Mouse (Mus musculus): ENCODE measurements around the gene Mtmr2.

The Mtmr2 gene

DNA sequence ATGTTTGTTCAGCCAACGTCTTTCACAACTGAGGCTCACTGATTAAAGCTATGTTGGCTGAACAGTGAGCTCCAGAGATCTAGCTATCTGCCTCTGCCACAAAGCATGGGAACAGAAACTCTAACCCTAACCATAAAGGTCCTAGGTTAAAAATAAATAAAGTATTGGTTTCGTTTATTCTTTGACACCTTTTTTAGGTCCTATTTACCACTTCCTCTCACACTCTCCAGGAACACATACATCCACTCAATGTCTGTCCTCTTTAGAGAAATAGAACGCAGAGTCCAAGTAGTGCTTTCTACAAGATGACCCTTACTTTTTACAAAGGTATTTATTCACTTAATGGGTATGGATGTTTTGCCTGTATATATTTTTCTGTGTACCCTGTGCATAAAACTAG is 72.6 kb downstream of the Mtmr2 start:
- H3K36me3 ChIP-seq (ENCODE audit: insufficient read depth, low read length) = peaks cover 88% of the 10 kb centered on the region
- no peak for TF ChIP-seq POU5F1 (IDR thresholded peaks at IDR 0.05; ENCODE audit: borderline replicate concordance, low read length)
- no peak for TF ChIP-seq CTCF (conservative IDR thresholded peaks at IDR 0.05; ENCODE audit: low read length)
- TF ChIP-seq NANOG (IDR thresholded peaks at IDR 0.05; ENCODE audit: borderline replicate concordance, low read length) = no peak
- no peak overlapping the region for H3K4me3 ChIP-seq (replicated peaks; ENCODE audit: low read length)
- peaks cover 33% of the 10 kb centered on the region for H3K4me1 ChIP-seq (replicated peaks; ENCODE audit: low read depth, low read length)
- H3K9me3 ChIP-seq (ENCODE audit: low read length) = no peaks in the 10 kb centered on the region
- no peaks in the 10 kb centered on the region for H3K27me3 ChIP-seq (ENCODE audit: insufficient read depth, low read length)

DNA sequence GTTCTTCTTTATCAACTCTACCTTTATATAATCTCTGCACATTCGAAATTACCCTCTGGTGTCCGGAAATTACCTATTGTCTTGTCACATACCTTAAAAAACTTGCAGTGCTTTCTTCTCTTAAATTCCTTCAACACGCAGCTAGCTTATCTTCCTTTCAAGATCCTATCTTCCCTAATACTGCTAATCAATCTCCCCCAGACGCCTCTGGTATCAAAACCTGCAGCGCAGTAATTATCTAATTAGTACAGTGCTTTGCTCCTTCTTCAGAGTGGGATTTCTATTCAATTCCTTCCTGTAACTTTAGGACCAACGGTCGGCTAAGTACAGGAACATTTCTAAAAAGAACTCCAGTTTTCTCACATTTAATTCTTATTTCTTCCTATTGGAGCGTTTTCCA is 77.7 kb downstream of the Mtmr2 start:
- Histone ChIP-seq H3K9me3 (ENCODE audit: low read length) (no peaks in the 10 kb centered on the region), H3K27me3 (ENCODE audit: insufficient read depth, low read length) (no peaks in the 10 kb centered on the region), H3K36me3 (ENCODE audit: insufficient read depth, low read length) (peaks cover 47% of the 10 kb centered on the region), H3K4me3 (replicated peaks; ENCODE audit: low read length) (peak overlapping the region; percentile 98), H3K4me1 (replicated peaks; ENCODE audit: low read depth, low read length) (peaks cover 43% of the 10 kb centered on the region)
- TF ChIP-seq NANOG (IDR thresholded peaks at IDR 0.05; ENCODE audit: borderline replicate concordance, low read length) = no peak
- TF ChIP-seq CTCF (conservative IDR thresholded peaks at IDR 0.05; ENCODE audit: low read length) = no peak
- no peak for TF ChIP-seq POU5F1 (IDR thresholded peaks at IDR 0.05; ENCODE audit: borderline replicate concordance, low read length)

DNA sequence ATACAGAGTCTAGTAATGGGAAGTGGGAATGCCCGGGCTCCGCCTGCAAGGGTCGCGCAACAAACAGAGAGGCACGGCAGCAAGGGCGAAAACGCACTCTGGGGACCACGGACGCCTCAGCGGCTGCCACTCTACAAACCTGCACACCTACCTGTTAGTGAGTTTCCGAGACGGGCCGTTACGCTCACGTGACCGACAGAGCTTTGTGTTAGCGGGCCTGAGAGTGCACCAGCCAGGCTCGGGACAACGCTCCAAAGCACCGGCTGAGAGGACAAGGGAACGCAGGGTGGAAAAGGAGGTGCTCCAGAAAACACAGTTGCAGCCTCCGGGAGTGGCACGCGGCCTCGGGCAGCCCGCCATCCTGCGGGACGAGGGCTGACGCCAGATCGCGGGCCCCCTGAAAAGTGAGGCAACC is 78.2 kb downstream of the Mtmr2 start:
- Histone ChIP-seq H3K4me1 (replicated peaks; ENCODE audit: low read depth, low read length) (peaks cover 47% of the 10 kb centered on the region), H3K27me3 (ENCODE audit: insufficient read depth, low read length) (no peaks in the 10 kb centered on the region), H3K9me3 (ENCODE audit: low read length) (no peaks in the 10 kb centered on the region), H3K36me3 (ENCODE audit: insufficient read depth, low read length) (peaks cover 47% of the 10 kb centered on the region), H3K4me3 (replicated peaks; ENCODE audit: low read length) (peak overlapping the region; percentile 98)
- TF ChIP-seq POU5F1 (IDR thresholded peaks at IDR 0.05; ENCODE audit: borderline replicate concordance, low read length) = no peak
- TF ChIP-seq NANOG (IDR thresholded peaks at IDR 0.05; ENCODE audit: borderline replicate concordance, low read length) = no peak
- no peak for TF ChIP-seq CTCF (conservative IDR thresholded peaks at IDR 0.05; ENCODE audit: low read length)

DNA sequence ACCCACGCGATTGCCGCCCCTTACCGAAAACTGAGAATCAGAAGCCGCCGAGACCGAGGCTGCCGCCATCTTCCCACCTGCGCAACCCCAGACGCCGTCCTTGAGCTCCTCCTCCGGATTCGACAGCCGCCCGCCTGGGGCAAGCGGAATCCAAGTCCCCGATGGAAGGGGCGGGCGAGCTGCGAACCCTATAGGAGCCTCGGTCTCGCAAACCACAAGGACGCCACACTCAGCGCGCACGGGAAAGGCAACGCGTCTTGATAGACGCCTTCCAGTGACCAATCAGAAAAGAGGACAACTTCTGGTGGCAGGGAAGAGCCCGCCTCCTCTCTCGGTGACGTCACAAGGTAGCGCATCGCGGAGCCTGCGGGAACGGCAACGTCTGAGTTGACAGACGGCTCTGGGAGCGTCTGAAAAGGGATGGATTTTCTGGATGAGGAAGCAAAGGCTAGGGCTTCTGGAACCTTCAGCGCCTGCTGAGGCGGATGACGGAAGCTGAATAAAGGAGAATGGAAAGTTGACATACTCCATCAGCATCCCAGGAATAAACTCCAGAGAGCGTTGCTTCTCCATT is 78.7 kb downstream of the Mtmr2 start, which contains the start of gene Cep57:
Cep57 (minus strand) TSS at position 276 of the 574 bp plus-strand sequence.
- peaks cover 47% of the 10 kb centered on the region for H3K4me1 ChIP-seq (replicated peaks; ENCODE audit: low read depth, low read length)
- H3K9me3 ChIP-seq (ENCODE audit: low read length) = no peaks in the 10 kb centered on the region
- H3K27me3 ChIP-seq (ENCODE audit: insufficient read depth, low read length) = no peaks in the 10 kb centered on the region
- peak within 1 kb of the TSS; percentile 98 for H3K4me3 ChIP-seq (replicated peaks; ENCODE audit: low read length)
- peaks cover 50% of the 10 kb centered on the region for H3K36me3 ChIP-seq (ENCODE audit: insufficient read depth, low read length)
- TF ChIP-seq CTCF (conservative IDR thresholded peaks at IDR 0.05; ENCODE audit: low read length) (no peak), POU5F1 (IDR thresholded peaks at IDR 0.05; ENCODE audit: borderline replicate concordance, low read length) (no peak), NANOG (IDR thresholded peaks at IDR 0.05; ENCODE audit: borderline replicate concordance, low read length) (no peak)

DNA sequence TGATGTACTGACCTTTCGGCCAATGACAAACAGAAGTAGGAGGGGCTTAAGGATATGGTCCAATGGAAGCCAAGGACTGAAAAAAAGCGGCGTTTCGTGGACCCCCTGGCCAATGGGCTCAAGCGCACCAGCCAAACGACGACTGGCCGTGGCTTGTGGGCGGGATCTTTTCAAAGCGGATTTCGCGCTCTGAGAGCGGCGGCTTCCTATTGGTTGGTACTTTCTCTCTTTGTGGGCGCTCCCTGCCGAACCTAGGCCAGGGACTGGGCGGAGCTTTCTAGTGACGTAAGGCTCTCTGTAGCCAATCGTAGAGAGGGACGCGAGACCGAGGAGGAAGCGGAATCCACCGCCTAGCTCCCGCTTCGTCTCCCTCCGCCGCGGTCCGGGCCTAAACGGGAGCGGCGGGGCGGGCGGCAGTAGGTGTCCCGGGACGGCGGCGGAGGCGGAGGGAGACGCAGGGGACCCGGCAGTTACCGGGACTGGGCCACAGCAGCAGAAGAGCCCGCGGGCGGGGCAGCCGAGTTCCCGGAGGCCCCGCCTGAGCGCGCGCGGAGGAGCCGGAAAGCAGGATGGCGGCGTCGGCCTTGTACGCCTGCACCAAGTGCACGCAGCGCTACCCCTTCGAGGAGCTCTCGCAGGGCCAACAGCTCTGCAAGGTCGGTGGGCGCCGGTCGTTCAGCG is 79.3 kb downstream of the Mtmr2 start, which contains the start of gene Fam76b:
Fam76b (plus strand) TSS at position 311 of the 681 bp plus-strand sequence.
- Histone ChIP-seq H3K9me3 (ENCODE audit: low read length) (no peaks in the 10 kb centered on the region), H3K36me3 (ENCODE audit: insufficient read depth, low read length) (peaks cover 52% of the 10 kb centered on the region), H3K4me3 (replicated peaks; ENCODE audit: low read length) (peak within 1 kb of the TSS; percentile 98), H3K4me1 (replicated peaks; ENCODE audit: low read depth, low read length) (peaks cover 44% of the 10 kb centered on the region), H3K27me3 (ENCODE audit: insufficient read depth, low read length) (no peaks in the 10 kb centered on the region)
- TF ChIP-seq NANOG (IDR thresholded peaks at IDR 0.05; ENCODE audit: borderline replicate concordance, low read length) = no peak
- no peak for TF ChIP-seq POU5F1 (IDR thresholded peaks at IDR 0.05; ENCODE audit: borderline replicate concordance, low read length)
- no peak for TF ChIP-seq CTCF (conservative IDR thresholded peaks at IDR 0.05; ENCODE audit: low read length)

DNA sequence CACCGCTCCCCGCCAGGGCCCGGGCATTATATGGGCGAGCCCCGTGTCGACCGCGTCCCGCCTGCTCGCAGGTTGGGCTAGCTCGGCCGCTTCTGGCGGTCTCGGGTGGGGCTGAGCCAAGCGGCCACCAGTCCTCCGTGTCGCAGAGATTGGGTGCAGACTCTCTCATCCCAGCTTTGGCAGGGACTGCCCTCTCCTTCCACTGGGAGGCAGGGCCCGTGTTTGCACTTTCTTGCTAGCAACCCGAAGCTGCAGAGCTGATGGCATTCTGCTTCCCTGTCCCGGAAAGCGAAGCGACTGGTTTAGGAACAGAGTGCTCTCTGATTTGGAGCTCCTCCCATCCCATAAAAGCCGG is 79.9 kb downstream of the Mtmr2 start:
- TF ChIP-seq POU5F1 (IDR thresholded peaks at IDR 0.05; ENCODE audit: borderline replicate concordance, low read length) = no peak
- no peak for TF ChIP-seq NANOG (IDR thresholded peaks at IDR 0.05; ENCODE audit: borderline replicate concordance, low read length)
- no peak for TF ChIP-seq CTCF (conservative IDR thresholded peaks at IDR 0.05; ENCODE audit: low read length)
- H3K36me3 ChIP-seq (ENCODE audit: insufficient read depth, low read length) = peaks cover 53% of the 10 kb centered on the region
- peaks cover 39% of the 10 kb centered on the region for H3K4me1 ChIP-seq (replicated peaks; ENCODE audit: low read depth, low read length)
- H3K27me3 ChIP-seq (ENCODE audit: insufficient read depth, low read length) = no peaks in the 10 kb centered on the region
- peak overlapping the region; percentile 93 for H3K4me3 ChIP-seq (replicated peaks; ENCODE audit: low read length)
- H3K9me3 ChIP-seq (ENCODE audit: low read length) = no peaks in the 10 kb centered on the region

DNA sequence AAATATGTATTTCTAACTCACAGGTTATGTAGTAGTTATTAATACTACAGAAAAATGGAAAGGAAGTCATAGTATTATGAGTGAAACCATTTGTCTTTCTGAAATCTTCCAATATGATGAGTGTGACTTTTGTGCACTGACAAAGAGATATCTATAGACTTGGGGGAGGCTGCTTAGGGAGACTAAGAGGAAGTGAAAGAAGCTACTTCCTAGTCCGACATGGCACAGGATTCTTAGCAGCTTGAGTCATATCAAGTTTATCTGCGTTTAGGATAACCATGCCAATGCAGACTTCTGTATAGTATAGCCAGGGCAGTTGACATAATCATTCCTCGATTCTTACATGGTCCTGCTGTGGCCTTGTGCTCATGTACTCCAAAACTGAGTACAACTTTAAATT is 87.0 kb downstream of the Mtmr2 start:
- H3K36me3 ChIP-seq (ENCODE audit: insufficient read depth, low read length) = peaks cover 97% of the 10 kb centered on the region
- 0 out of 2 replicates have a peak, but pooled peaks cover 3% of the 10 kb centered on the region for H3K4me1 ChIP-seq (replicated peaks; ENCODE audit: low read depth, low read length)
- H3K4me3 ChIP-seq (replicated peaks; ENCODE audit: low read length) = no peak overlapping the region
- TF ChIP-seq CTCF (conservative IDR thresholded peaks at IDR 0.05; ENCODE audit: low read length) (no peak), NANOG (IDR thresholded peaks at IDR 0.05; ENCODE audit: borderline replicate concordance, low read length) (no peak), POU5F1 (IDR thresholded peaks at IDR 0.05; ENCODE audit: borderline replicate concordance, low read length) (no peak)
- H3K27me3 ChIP-seq (ENCODE audit: insufficient read depth, low read length) = no peaks in the 10 kb centered on the region
- H3K9me3 ChIP-seq (ENCODE audit: low read length) = no peaks in the 10 kb centered on the region

DNA sequence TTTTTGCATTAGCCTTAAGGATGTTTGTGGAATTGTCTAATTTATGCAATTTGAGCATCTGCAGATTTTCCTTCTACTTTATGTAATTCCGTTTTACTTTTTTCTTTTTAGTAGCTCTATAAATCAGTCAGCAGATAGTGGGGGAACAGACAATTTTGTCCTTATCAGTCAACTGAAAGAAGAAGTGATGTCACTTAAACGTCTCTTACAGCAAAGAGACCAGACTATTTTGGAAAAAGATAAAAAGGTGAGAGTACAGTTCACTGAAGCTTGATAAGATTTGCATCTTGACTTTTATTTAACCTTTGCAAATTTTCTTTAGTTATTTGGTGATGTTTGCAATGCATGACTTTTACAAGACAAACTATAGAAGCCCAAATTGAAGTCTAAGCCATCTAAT is 88.5 kb downstream of the Mtmr2 start:
- no peak for TF ChIP-seq CTCF (conservative IDR thresholded peaks at IDR 0.05; ENCODE audit: low read length)
- no peak for TF ChIP-seq POU5F1 (IDR thresholded peaks at IDR 0.05; ENCODE audit: borderline replicate concordance, low read length)
- TF ChIP-seq NANOG (IDR thresholded peaks at IDR 0.05; ENCODE audit: borderline replicate concordance, low read length) = no peak
- Histone ChIP-seq H3K4me3 (replicated peaks; ENCODE audit: low read length) (no peak overlapping the region), H3K9me3 (ENCODE audit: low read length) (no peaks in the 10 kb centered on the region), H3K36me3 (ENCODE audit: insufficient read depth, low read length) (peaks cover 97% of the 10 kb centered on the region), H3K4me1 (replicated peaks; ENCODE audit: low read depth, low read length) (no peaks in the 10 kb centered on the region), H3K27me3 (ENCODE audit: insufficient read depth, low read length) (no peaks in the 10 kb centered on the region)

Measured in E14TG2a.4 (cell line).